Mouse (Mus musculus) forebrain, postnatal 0 days (tissue): ENCODE measurements around the gene Cnnm3. TPM values are rescaled to one million over a fixed set of nuclear protein-coding genes. Genes with fewer than 3 reads are reported as not detected.

Experiments
- ATAC-seq: fragments of 200-750 bp; cut with Nextera tagmentation; 2 replicates; pipeline ENCODE4 v1.8.0; 2017; ENCODE audit warnings: mild to moderate bottlenecking, moderate library complexity
- DNase-seq: peaks from one replicate; pipeline ENCODE4 v3.0.0-alpha.2; 2015
- H3K27ac ChIP-seq: fragments of 300-500 bp; sonication (generic); 2 replicates; pipeline ENCODE4 v1.5.1; 2014; ENCODE audit warnings: low read depth, mild to moderate bottlenecking, antibody characterized with exemption, low read length, moderate library complexity, mixed read lengths
- H3K27me3 ChIP-seq: fragments of 300-500 bp; sonication (generic); 2 replicates; pipeline ENCODE4 v1.6.1; 2014; ENCODE audit warnings: mild to moderate bottlenecking, low read length, mixed read lengths; ENCODE audit not compliant: insufficient read depth
- H3K36me3 ChIP-seq: fragments of 300-500 bp; sonication (generic); 2 replicates; pipeline ENCODE4 v1.6.1; 2014; ENCODE audit warnings: mild to moderate bottlenecking, moderate library complexity; ENCODE audit not compliant: insufficient read depth
- H3K4me1 ChIP-seq: fragments of 300-500 bp; sonication (generic); 2 replicates; pipeline ENCODE4 v1.6.1; 2014; ENCODE audit warnings: antibody characterized with exemption; ENCODE audit not compliant: insufficient read depth
- H3K4me2 ChIP-seq: fragments of 300-500 bp; sonication (generic); 2 replicates; pipeline ENCODE4 v1.6.1; 2014; ENCODE audit warnings: low read depth, mild to moderate bottlenecking, moderate library complexity
- H3K4me3 ChIP-seq: fragments of 300-500 bp; sonication (generic); 2 replicates; pipeline ENCODE4 v1.5.1; 2014; ENCODE audit warnings: low read depth, low read length, mixed read lengths
- H3K9ac ChIP-seq: fragments of 300-500 bp; sonication (generic); 2 replicates; pipeline ENCODE4 v1.6.1; 2014; ENCODE audit warnings: mild to moderate bottlenecking
- H3K9me3 ChIP-seq: fragments of 300-500 bp; sonication (generic); 2 replicates; pipeline ENCODE4 v1.6.1; 2016; ENCODE audit warnings: low read length
- CTCF ChIP-seq: sonication (generic); IDR thresholded peaks from 2 replicates; pipeline ENCODE4 v1.5.1; 2016; ENCODE audit warnings: antibody characterized with exemption, control low read depth, low read depth
- WGBS: fragments of 180-500 bp; shearing (Covaris S2); extraction: QIAGEN DNeasy Blood & Tissue Kit; methylation state at CpG from one replicate; pipeline ENCODE4 v1.1.7; 2014; 5-methylcytosine and 5-hydroxymethylcytosine counted together
- polyA plus RNA-seq: library from polyadenylated mRNA; unstranded; fragments of >200 nt; fragmentation: Nextera tagmentation; extraction: Ambion mirVana; gene quantifications from 2 replicates; pipeline ENCODE4 v1.2.1, GENCODE M21; 2015
- total RNA-seq: library from RNA; depleted of rRNA; stranded (reverse); fragments of >200 nt; gene quantifications from 2 replicates; pipeline ENCODE4 v1.2.3, GENCODE M21; 2014

Cnnm3 gene
- total and polyA plus RNA-seq, 2 experiments from 2014 or later, result 4.8 to 29.1 TPM

DNA sequence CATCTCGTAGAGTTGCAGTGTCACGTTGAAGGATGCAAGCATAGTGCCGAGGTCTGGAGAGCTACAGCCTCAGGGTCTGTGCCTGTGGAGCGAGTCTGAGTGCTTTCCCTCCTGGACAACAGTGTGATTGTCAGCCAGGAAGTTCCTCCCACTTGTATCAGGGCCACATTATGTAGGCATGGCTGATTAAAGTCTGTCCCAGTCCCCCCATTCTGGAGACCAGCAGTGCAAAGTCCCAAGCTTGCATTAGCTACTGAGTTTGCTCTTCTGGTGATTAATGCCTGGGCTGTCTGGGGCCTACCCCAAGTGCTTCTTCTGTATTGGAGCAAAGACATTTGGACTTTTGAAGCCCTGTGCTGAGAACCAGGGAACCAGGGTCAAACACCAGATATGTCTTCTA, 27.8 kb upstream of the Cnnm3 start:
- no peak for TF ChIP-seq CTCF
- H3K27ac ChIP-seq, result no peak overlapping the region
- no peaks in the 10 kb centered on the region for H3K9me3 ChIP-seq
- no peaks in the 10 kb centered on the region for H3K36me3 ChIP-seq
- no peaks in the 10 kb centered on the region for H3K4me1 ChIP-seq
- no peak overlapping the region for H3K4me3 ChIP-seq
- H3K9ac ChIP-seq, result no peak overlapping the region
- no peak for ATAC-seq
- no peak overlapping the region for H3K4me2 ChIP-seq
- WGBS, result 55% methylated on average over 4 of the region's 4 CpGs
- DNase-seq, result no peak
- no peaks in the 10 kb centered on the region for H3K27me3 ChIP-seq

GRCm38 (mm10) chr1:36485080-36485479, 26.6 kb upstream of the Cnnm3 start:
- Histone ChIP-seq H3K27ac (no peak overlapping the region), H3K27me3 (no peaks in the 10 kb centered on the region), H3K4me3 (no peak overlapping the region), H3K9me3 (no peaks in the 10 kb centered on the region), H3K9ac (no peak overlapping the region), H3K4me1 (no peaks in the 10 kb centered on the region), H3K4me2 (no peak overlapping the region), H3K36me3 (no peaks in the 10 kb centered on the region)
- no peak for ATAC-seq
- WGBS, result 81% methylated on average over 7 of the region's 7 CpGs
- no peak for DNase-seq
- TF ChIP-seq CTCF, result no peak

- Histone ChIP-seq H3K4me3 (no peak overlapping the region), H3K27me3 (no peaks in the 10 kb centered on the region), H3K9ac (no peak overlapping the region), H3K4me1 (no peaks in the 10 kb centered on the region), H3K27ac (no peak overlapping the region), H3K4me2 (no peak overlapping the region), H3K36me3 (no peaks in the 10 kb centered on the region), H3K9me3 (no peaks in the 10 kb centered on the region)
- ATAC-seq (no peak), DNase-seq (no peak)
- WGBS, result 86% methylated on average over 9 of the region's 9 CpGs
- TF ChIP-seq CTCF, result no peak
Observed at GRCm38 (mm10) chr1:36487111-36487510, 24.6 kb upstream of the Cnnm3 start.

GRCm38 (mm10) chr1:36489661-36490060, 22.0 kb upstream of the Cnnm3 start:
- Histone ChIP-seq H3K9me3 (no peaks in the 10 kb centered on the region), H3K27ac (no peak overlapping the region), H3K4me2 (no peak overlapping the region), H3K4me1 (no peaks in the 10 kb centered on the region), H3K27me3 (no peaks in the 10 kb centered on the region), H3K36me3 (no peaks in the 10 kb centered on the region), H3K9ac (no peak overlapping the region), H3K4me3 (no peak overlapping the region)
- WGBS, result 57% methylated on average over 6 of the region's 6 CpGs
- no peak for TF ChIP-seq CTCF
- ATAC-seq (no peak), DNase-seq (no peak)

DNA sequence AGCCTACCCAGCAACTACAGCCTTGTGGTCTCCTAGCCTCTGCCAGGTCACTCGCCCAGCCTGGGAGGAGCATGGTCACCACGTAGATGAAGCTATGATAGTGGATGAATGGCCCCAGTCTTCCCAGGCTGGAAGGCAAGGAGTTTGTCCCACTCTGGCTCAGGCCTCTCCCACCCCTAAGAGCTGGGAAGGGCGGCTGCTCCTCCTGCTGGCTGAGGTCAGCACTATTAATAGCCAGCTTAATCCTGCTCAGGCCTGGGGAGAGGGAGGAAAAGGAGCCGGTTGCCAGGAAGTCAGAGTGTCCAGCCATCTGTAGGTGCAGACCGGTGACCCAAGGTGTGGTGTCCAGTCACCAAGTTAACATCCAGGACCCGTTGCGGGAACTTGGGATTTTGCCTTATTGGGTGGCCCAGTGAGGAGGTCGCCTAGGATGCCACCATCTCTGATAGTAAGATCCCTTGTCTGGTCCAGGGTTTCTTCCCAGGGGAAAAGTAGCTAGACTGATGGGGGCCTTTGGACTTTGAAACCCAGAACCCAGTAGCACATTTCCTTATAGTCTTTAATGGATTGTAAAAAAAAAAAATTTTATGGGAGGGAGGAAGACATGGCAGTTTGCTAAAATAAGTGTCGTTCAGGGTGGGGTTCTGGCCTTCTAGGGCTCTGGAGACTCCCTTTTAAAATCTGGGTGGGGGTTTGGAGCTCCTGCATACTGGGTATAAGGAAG, 19.1 kb upstream of the Cnnm3 start:
- TF ChIP-seq CTCF, result peak; percentile 57
- no peak for DNase-seq
- no peak overlapping the region for H3K9ac ChIP-seq
- H3K4me2 ChIP-seq, result no peak overlapping the region
- H3K4me3 ChIP-seq, result no peak overlapping the region
- peak; percentile 66 for ATAC-seq
- no peaks in the 10 kb centered on the region for H3K27me3 ChIP-seq
- no peak overlapping the region for H3K27ac ChIP-seq
- no peaks in the 10 kb centered on the region for H3K36me3 ChIP-seq
- 48% methylated on average over 9 of the region's 9 CpGs for WGBS
- H3K4me1 ChIP-seq, result no peaks in the 10 kb centered on the region
- no peaks in the 10 kb centered on the region for H3K9me3 ChIP-seq

GRCm38 (mm10) chr1:36493299-36493698, 18.4 kb upstream of the Cnnm3 start:
- no peak for ATAC-seq
- H3K36me3 ChIP-seq, result peaks cover 3% of the 10 kb centered on the region; the same call in 1 of the 2 replicates

DNA sequence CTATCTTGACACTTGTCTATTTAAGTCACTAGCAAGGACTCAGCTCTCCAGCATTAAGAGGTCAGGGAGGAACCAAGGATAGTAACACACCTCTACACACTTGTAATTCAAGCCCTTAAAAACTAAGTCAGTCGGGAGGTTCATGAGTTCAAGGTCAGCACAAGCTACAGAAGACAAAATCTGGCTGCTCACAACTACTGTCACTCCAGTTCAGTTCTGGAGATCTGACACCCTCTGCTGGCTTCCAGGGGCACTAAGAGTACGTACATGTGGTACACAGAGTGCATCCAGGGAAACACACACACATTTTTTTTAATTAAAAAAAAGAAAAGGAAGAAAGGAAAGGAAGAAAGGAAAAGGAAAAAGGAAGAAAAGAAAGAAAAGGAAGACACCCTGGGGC, 14.9 kb upstream of the Cnnm3 start:
- no peak overlapping the region for H3K9ac ChIP-seq
- ATAC-seq (peak; percentile 74), DNase-seq (no peak)
- 56% methylated on average over 2 of the region's 2 CpGs for WGBS
- no peaks in the 10 kb centered on the region for H3K4me1 ChIP-seq
- H3K36me3 ChIP-seq, result peaks cover 25% of the 10 kb centered on the region; the same call in 1 of the 2 replicates
- no peaks in the 10 kb centered on the region for H3K27me3 ChIP-seq
- peak; percentile 67 for TF ChIP-seq CTCF
- H3K27ac ChIP-seq, result no peak overlapping the region
- H3K4me2 ChIP-seq, result no peak overlapping the region
- no peak overlapping the region for H3K4me3 ChIP-seq
- no peaks in the 10 kb centered on the region for H3K9me3 ChIP-seq

More at GRCm38 (mm10) chr1:36493299-36493698, 18.4 kb upstream of the Cnnm3 start:
- H3K9me3 ChIP-seq, result no peaks in the 10 kb centered on the region
- H3K4me2 ChIP-seq, result no peak overlapping the region
- WGBS, result 88% methylated on average over 6 of the region's 6 CpGs
- no peaks in the 10 kb centered on the region for H3K4me1 ChIP-seq
- no peak for DNase-seq
- no peak for TF ChIP-seq CTCF
- no peak overlapping the region for H3K4me3 ChIP-seq
- H3K27me3 ChIP-seq, result no peaks in the 10 kb centered on the region
- no peak overlapping the region for H3K27ac ChIP-seq
- no peak overlapping the region for H3K9ac ChIP-seq
